In the genomic region with DNA sequence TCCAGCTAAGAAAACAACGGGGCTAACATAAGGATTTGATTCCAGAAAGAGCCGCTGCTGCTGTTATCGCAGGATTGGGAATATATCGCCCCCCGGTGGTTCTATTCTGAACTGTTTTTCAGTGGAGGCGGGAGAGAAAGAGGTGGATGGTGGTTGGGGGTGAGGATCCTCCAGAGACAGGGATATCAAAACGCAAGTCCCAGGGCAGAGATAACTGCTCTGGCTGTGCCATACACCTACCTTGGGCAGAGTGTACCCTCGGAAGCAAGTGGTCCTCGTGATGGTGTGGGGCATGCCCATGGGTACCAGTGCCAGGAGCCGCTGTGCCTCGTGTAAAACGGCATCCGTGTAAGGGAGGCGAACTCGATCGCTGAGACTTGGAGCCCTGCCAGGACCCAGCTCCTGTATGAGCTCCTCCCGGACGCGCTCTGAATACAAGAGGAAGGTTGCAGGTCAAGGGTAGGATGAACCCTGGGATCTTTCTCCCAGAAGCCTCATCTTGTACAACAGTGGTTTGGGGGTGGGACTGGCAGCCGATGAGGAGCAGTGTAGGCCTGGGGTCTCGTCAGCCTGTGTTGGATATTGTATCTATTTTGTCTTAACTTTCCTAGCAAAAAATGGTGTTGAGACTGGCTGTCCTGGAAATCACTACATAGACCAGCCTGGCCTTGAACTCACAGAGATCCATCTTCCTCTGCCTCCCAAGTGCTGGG, we compare ENCODE assay signal across 8 mouse cellular contexts. TPM values are rescaled to one million over a fixed set of nuclear protein-coding genes. Genes with fewer than 3 reads are reported as not detected.
DNase-seq lines count a peak whose midpoint lies in the region; ATAC-seq lines count a peak whose summit lies in the region.

No protein-coding gene starts in this region.

- DNase-seq in 416B (ENCODE audit: low read depth) = peak; percentile 74
- DNase-seq in adrenal gland, adult 2 months = peak; percentile 76
- peak; percentile 83 for DNase-seq in embryonic facial prominence, embryonic 10.5 days (ENCODE audit: low spot score)
- peak; percentile 74 to 86 for DNase-seq in heart, adult 9 months (ENCODE audit: low spot score in 2 of 2)
- peak; percentile 55 to 71 for DNase-seq in kidney, adult 8-10 months
- peak; percentile 88 for DNase-seq in limb, embryonic 11.5 days (ENCODE audit: low spot score)
- DNase-seq in spleen, postnatal 10 days (ENCODE audit: low spot score in 2 of 2) = peak; percentile 44 to 68

- no peak overlapping the region for H3K4me2 ChIP-seq in limb, embryonic 11.5 days (ENCODE audit: low read depth, severe bottlenecking)
- H3K4me2 ChIP-seq in midbrain, embryonic 15.5 days = peak overlapping the region; percentile 42

- peaks cover 30% of the 10 kb centered on the region for H3K4me1 ChIP-seq in embryonic facial prominence, embryonic 10.5 days
- peaks cover 4% of the 10 kb centered on the region; the same call in 1 of the 2 replicates for H3K4me1 ChIP-seq in limb, embryonic 11.5 days (ENCODE audit: control insufficient read depth, insufficient read depth, low read length)
- H3K4me1 ChIP-seq in midbrain, embryonic 15.5 days = peaks cover 6% of the 10 kb centered on the region; the same call in 1 of the 2 replicates

- H3K4me3 ChIP-seq in embryonic facial prominence, embryonic 10.5 days = peak overlapping the region; percentile 28
- no peak overlapping the region for H3K4me3 ChIP-seq in limb, embryonic 11.5 days (ENCODE audit: low read depth, low read length)
- H3K4me3 ChIP-seq in midbrain, embryonic 15.5 days = peak overlapping the region; percentile 25

- no peak for ATAC-seq in limb, embryonic 11.5 days (ENCODE audit: insufficient number of reproducible peaks, low FRiP score, low TSS enrichment, low read depth)
- ATAC-seq in midbrain, embryonic 15.5 days (replicated peaks) = peak; percentile 82

- WGBS in embryonic facial prominence, embryonic 10.5 days = 30% methylated on average over 21 of the region's 21 CpGs
- WGBS in limb, embryonic 11.5 days = 35% methylated on average over 21 of the region's 21 CpGs
- 21% methylated on average over 21 of the region's 21 CpGs for WGBS in midbrain, embryonic 15.5 days

- H3K27ac ChIP-seq in embryonic facial prominence, embryonic 10.5 days (replicated peaks) = peak overlapping the region; percentile 55
- H3K27ac ChIP-seq in limb, embryonic 11.5 days (replicated peaks; ENCODE audit: low read depth, low read length) = no peak overlapping the region
- H3K27ac ChIP-seq in midbrain, embryonic 15.5 days = no peak overlapping the region

- H3K9me3 ChIP-seq in embryonic facial prominence, embryonic 10.5 days = no peaks in the 10 kb centered on the region
- no peaks in the 10 kb centered on the region for H3K9me3 ChIP-seq in limb, embryonic 11.5 days (ENCODE audit: control insufficient read depth, low read length)
- H3K9me3 ChIP-seq in midbrain, embryonic 15.5 days = no peaks in the 10 kb centered on the region

- no peak overlapping the region for H3K9ac ChIP-seq in limb, embryonic 11.5 days (ENCODE audit: low read length)
- no peak overlapping the region; the same call in 1 of the 2 replicates for H3K9ac ChIP-seq in midbrain, embryonic 15.5 days

- H3K36me3 ChIP-seq in embryonic facial prominence, embryonic 10.5 days (replicated peaks) = no peaks in the 10 kb centered on the region
- H3K36me3 ChIP-seq in limb, embryonic 11.5 days (ENCODE audit: control insufficient read depth, insufficient read depth, low read length) = no peaks in the 10 kb centered on the region
- no peaks in the 10 kb centered on the region for H3K36me3 ChIP-seq in midbrain, embryonic 15.5 days (replicated peaks)

- no peaks in the 10 kb centered on the region for H3K27me3 ChIP-seq in embryonic facial prominence, embryonic 10.5 days (replicated peaks; ENCODE audit: low read depth, poor library complexity, severe bottlenecking)
- H3K27me3 ChIP-seq in limb, embryonic 11.5 days (ENCODE audit: control insufficient read depth, insufficient read depth, low read length) = no peaks in the 10 kb centered on the region
- no peaks in the 10 kb centered on the region for H3K27me3 ChIP-seq in midbrain, embryonic 15.5 days (replicated peaks)

RNA-seq across cellular contexts. Expression of a gene that starts 10.9 kb away (rescaled TPM):
- total RNA-seq in adrenal gland, adult 2 months (2021) = 1 to 10 TPM; 2.5 to 3.4 TPM
- polyA plus RNA-seq in adrenal gland, adult 2 months (2012; rRNA removed) = 2.4 and 3.0 TPM in 2 replicates
- 2.5 and 2.9 TPM in 2 replicates for polyA plus RNA-seq in embryonic facial prominence, embryonic 10.5 days (2016; fragmentation: Nextera tagmentation; extraction: Ambion mirVana)
- polyA plus RNA-seq in limb, embryonic 11.5 days (2014; fragmentation: Nextera tagmentation; extraction: Ambion mirVana) = 1.6 and 1.9 TPM in 2 replicates
- 1.9 and 2.2 TPM in 2 replicates for polyA plus RNA-seq in midbrain, embryonic 15.5 days (2015; fragmentation: Nextera tagmentation; extraction: Ambion mirVana)

RNA-seq across cellular contexts. Expression of a gene that starts 17.3 kb away (rescaled TPM):
- total RNA-seq in adrenal gland, adult 2 months (2021) = 10 to 100 TPM; 42.1 to 73.8 TPM
- polyA plus RNA-seq in adrenal gland, adult 2 months (2012; rRNA removed) = 40.3 TPM in 2 replicates
- polyA plus RNA-seq in embryonic facial prominence, embryonic 10.5 days (2016; fragmentation: Nextera tagmentation; extraction: Ambion mirVana) = 22.1 and 29.7 TPM in 2 replicates
- polyA plus RNA-seq in limb, embryonic 11.5 days (2014; fragmentation: Nextera tagmentation; extraction: Ambion mirVana) = 32.1 and 32.5 TPM in 2 replicates
- 20.2 and 22.2 TPM in 2 replicates for polyA plus RNA-seq in midbrain, embryonic 15.5 days (2015; fragmentation: Nextera tagmentation; extraction: Ambion mirVana)

RNA-seq across cellular contexts. Expression of a gene that starts 51.2 kb away (rescaled TPM):
- 100 to 1,000 TPM; 104 to 109 TPM for total RNA-seq in adrenal gland, adult 2 months (2021)
- 33.0 and 38.7 TPM in 2 replicates for polyA plus RNA-seq in adrenal gland, adult 2 months (2012; rRNA removed)
- 60.8 and 62.5 TPM in 2 replicates for polyA plus RNA-seq in embryonic facial prominence, embryonic 10.5 days (2016; fragmentation: Nextera tagmentation; extraction: Ambion mirVana)
- 82.9 and 87.8 TPM in 2 replicates for polyA plus RNA-seq in limb, embryonic 11.5 days (2014; fragmentation: Nextera tagmentation; extraction: Ambion mirVana)
- polyA plus RNA-seq in midbrain, embryonic 15.5 days (2015; fragmentation: Nextera tagmentation; extraction: Ambion mirVana) = 43.6 and 44.4 TPM in 2 replicates
